Mouse (Mus musculus) midbrain, embryonic 12.5 days (tissue): ENCODE measurements around the gene Wdr5. TPM values are rescaled to one million over a fixed set of nuclear protein-coding genes. Genes with fewer than 3 reads are reported as not detected.

Experiments used
- ATAC-seq: fragments of 200-750 bp; cut with Nextera tagmentation; 2 replicates; pipeline ENCODE4 v1.8.0; 2017; ENCODE audit warnings: low read depth, moderate TSS enrichment, moderate library complexity; ENCODE audit not compliant: low FRiP score
- H3K27ac ChIP-seq: fragments of 300-500 bp; sonication (generic); replicated peaks from 2 replicates; pipeline ENCODE4 v1.5.1; 2016; ENCODE audit warnings: mild to moderate bottlenecking
- H3K27me3 ChIP-seq: fragments of 300-500 bp; sonication (generic); 2 replicates; pipeline ENCODE4 v1.6.1; 2016; ENCODE audit warnings: mild to moderate bottlenecking
- H3K36me3 ChIP-seq: fragments of 300-500 bp; sonication (generic); 2 replicates; pipeline ENCODE4 v1.6.1; 2016
- H3K4me1 ChIP-seq: fragments of 300-500 bp; sonication (generic); 2 replicates; pipeline ENCODE4 v1.6.1; 2016
- H3K4me2 ChIP-seq: fragments of 300-500 bp; sonication (generic); replicated peaks from 2 replicates; pipeline ENCODE4 v1.6.1; 2016; ENCODE audit warnings: mild to moderate bottlenecking, moderate library complexity
- H3K4me3 ChIP-seq: fragments of 300-500 bp; sonication (generic); 2 replicates; pipeline ENCODE4 v1.5.1; 2016; ENCODE audit warnings: mild to moderate bottlenecking
- H3K9ac ChIP-seq: fragments of 300-500 bp; sonication (generic); replicated peaks from 2 replicates; pipeline ENCODE4 v1.6.1; 2016; ENCODE audit warnings: mild to moderate bottlenecking, moderate library complexity
- H3K9me3 ChIP-seq: fragments of 300-500 bp; sonication (generic); 2 replicates; pipeline ENCODE4 v1.6.1; 2016; ENCODE audit warnings: mild to moderate bottlenecking
- WGBS: fragments of 180-500 bp; shearing (Covaris S2); methylation state at CpG from one replicate; pipeline ENCODE4 v1.1.7; 2016; 5-methylcytosine and 5-hydroxymethylcytosine counted together
- polyA plus RNA-seq: library from polyadenylated mRNA; unstranded; fragments of >200 nt; fragmentation: Nextera tagmentation; extraction: Ambion mirVana; gene quantifications from 2 replicates; pipeline ENCODE4 v1.2.1, GENCODE M21; 2016

Gene Wdr5
- 61.5 and 62.3 TPM in 2 replicates for polyA plus RNA-seq

- H3K4me1 ChIP-seq: peaks cover 26% of the 10 kb centered on the region
- H3K4me3 ChIP-seq: peak within 1 kb of the TSS; percentile 92
- H3K27ac ChIP-seq: peak within 1 kb of the TSS; percentile 83
- H3K36me3 ChIP-seq: peaks cover 14% of the 10 kb centered on the region
- no peaks in the 10 kb centered on the region for H3K27me3 ChIP-seq
- H3K4me2 ChIP-seq: peak within 1 kb of the TSS; percentile 98
- WGBS: under 1% methylated on average over 57 of the region's 57 CpGs
- H3K9ac ChIP-seq: peak within 1 kb of the TSS; percentile 94
- ATAC-seq: peak; percentile 92
- peaks cover 5% of the 10 kb centered on the region; the same call in 1 of the 2 replicates for H3K9me3 ChIP-seq
Observed at GRCm38 (mm10) chr2:27514639-27515328, at the start of gene Wdr5. Wdr5 (plus strand) TSS chr2:27515157.

GRCm38 (mm10) chr2:27469292-27469990 lies 45.5 kb upstream of the Wdr5 start:
- Histone ChIP-seq H3K36me3 (peaks cover 43% of the 10 kb centered on the region), H3K4me1 (peaks cover 56% of the 10 kb centered on the region), H3K9me3 (no peaks in the 10 kb centered on the region), H3K4me3 (no peak overlapping the region), H3K27me3 (no peaks in the 10 kb centered on the region), H3K4me2 (no peak overlapping the region), H3K27ac (no peak overlapping the region), H3K9ac (no peak overlapping the region)
- 88% methylated on average over 4 of the region's 4 CpGs for WGBS
- no peak for ATAC-seq

DNA sequence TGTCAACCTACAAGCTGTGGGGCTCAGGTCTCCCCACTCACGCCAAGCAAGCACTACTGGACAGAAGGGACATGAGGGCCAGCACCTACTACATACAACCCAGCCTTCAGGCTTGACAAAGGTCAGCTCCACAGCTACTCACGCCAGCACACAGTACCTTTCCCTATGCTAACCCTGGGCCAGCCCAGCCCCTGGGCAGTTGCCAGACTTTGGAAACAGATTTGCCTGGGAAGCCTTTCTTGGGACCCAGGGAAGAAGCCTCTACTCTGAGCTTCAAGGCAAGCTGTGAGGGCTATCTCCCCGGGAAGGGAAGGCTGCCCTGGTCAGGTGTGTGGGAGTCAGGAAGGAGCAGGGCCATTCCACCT lies 45.0 kb upstream of the Wdr5 start:
- 80% methylated on average over 3 of the region's 3 CpGs for WGBS
- Histone ChIP-seq H3K9ac (no peak overlapping the region), H3K4me2 (no peak overlapping the region), H3K36me3 (peaks cover 40% of the 10 kb centered on the region), H3K4me1 (peaks cover 57% of the 10 kb centered on the region), H3K4me3 (no peak overlapping the region), H3K27me3 (no peaks in the 10 kb centered on the region), H3K9me3 (no peaks in the 10 kb centered on the region), H3K27ac (no peak overlapping the region)
- no peak for ATAC-seq

GRCm38 (mm10) chr2:27470535-27470934 lies 44.4 kb upstream of the Wdr5 start:
- H3K27ac ChIP-seq: no peak overlapping the region
- WGBS: 92% methylated on average over 2 of the region's 2 CpGs
- no peak overlapping the region for H3K4me2 ChIP-seq
- H3K9ac ChIP-seq: no peak overlapping the region
- H3K36me3 ChIP-seq: peaks cover 38% of the 10 kb centered on the region
- H3K4me3 ChIP-seq: no peak overlapping the region
- no peak for ATAC-seq
- H3K9me3 ChIP-seq: no peaks in the 10 kb centered on the region
- H3K27me3 ChIP-seq: no peaks in the 10 kb centered on the region
- H3K4me1 ChIP-seq: peaks cover 57% of the 10 kb centered on the region

DNA sequence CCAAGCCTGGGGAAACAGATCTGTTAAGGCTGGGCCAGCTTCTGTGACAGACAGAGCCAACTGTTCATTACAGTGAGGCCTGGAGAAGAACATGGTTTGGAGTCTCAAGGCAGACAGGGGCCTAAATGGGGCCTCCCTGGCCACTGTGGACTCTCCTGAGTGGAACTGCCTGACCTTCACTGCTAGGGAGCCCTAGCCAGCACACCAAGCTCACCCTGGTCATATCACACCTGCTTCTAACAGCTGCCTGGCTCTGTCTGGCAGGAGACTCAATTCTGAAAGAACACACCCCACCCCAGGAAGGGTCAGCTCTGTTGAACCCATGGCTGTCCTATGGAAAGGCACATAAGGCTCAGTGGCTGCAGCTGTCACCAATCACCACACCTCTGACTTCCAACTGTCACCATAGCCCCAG lies 43.8 kb upstream of the Wdr5 start:
- Histone ChIP-seq H3K27me3 (no peaks in the 10 kb centered on the region), H3K4me2 (no peak overlapping the region), H3K4me1 (peaks cover 57% of the 10 kb centered on the region), H3K4me3 (no peak overlapping the region), H3K27ac (no peak overlapping the region), H3K9ac (no peak overlapping the region), H3K36me3 (peaks cover 31% of the 10 kb centered on the region), H3K9me3 (no peaks in the 10 kb centered on the region)
- no peak for ATAC-seq

DNA sequence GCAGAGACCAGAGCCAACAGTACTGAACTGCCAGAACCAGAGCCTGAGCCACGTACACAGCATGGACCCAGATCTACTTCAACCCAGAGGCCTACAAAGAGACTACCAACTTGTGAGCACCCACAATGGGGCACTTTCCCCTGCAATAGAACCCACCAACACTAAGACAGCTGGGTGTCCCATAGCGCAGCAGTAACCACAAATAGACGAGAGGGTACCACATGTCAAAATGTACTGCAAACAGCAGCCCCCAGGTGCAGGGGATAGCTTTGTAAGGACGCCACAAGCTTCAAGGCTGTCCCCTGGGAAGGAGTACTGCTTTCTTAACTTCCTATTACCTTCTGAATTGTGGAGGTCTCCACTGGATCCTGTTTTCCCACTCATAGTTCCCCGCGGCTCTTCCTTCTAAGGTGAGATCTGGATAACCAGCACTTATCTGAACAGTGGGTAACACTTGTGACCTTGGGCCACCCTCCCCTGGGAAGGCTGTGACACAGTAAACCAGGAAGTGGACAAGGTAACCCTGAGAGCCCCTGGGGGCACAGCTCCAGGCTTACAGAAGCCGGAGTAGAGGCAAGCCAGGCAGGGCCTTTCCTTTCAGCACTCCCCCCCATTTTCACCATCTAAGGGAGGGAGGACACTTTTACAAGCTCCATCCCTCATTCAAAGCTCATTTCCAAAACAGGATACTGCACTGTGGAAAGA lies 41.7 kb upstream of the Wdr5 start:
- WGBS: 76% methylated on average over 7 of the region's 7 CpGs
- Histone ChIP-seq H3K9me3 (no peaks in the 10 kb centered on the region), H3K4me2 (peak overlapping the region; percentile 97), H3K36me3 (peaks cover 19% of the 10 kb centered on the region), H3K9ac (peak overlapping the region; percentile 99), H3K27ac (no peak overlapping the region), H3K27me3 (no peaks in the 10 kb centered on the region), H3K4me3 (peak overlapping the region; percentile 97), H3K4me1 (peaks cover 66% of the 10 kb centered on the region)
- ATAC-seq: no peak

- 38% methylated on average over 4 of the region's 4 CpGs for WGBS
- Histone ChIP-seq H3K27me3 (no peaks in the 10 kb centered on the region), H3K9me3 (no peaks in the 10 kb centered on the region), H3K4me3 (peak overlapping the region; percentile 97), H3K36me3 (peaks cover 19% of the 10 kb centered on the region), H3K4me1 (peaks cover 66% of the 10 kb centered on the region), H3K4me2 (peak overlapping the region; percentile 97), H3K9ac (peak overlapping the region; percentile 99), H3K27ac (no peak overlapping the region)
- ATAC-seq: no peak
Observed at GRCm38 (mm10) chr2:27473911-27474310, 41.0 kb upstream of the Wdr5 start.

- Histone ChIP-seq H3K4me2 (peak overlapping the region; percentile 97), H3K4me1 (peaks cover 56% of the 10 kb centered on the region), H3K4me3 (peak overlapping the region; percentile 97), H3K36me3 (peaks cover 14% of the 10 kb centered on the region), H3K27ac (peak overlapping the region; percentile 98), H3K9ac (peak overlapping the region; percentile 99), H3K9me3 (no peaks in the 10 kb centered on the region), H3K27me3 (no peaks in the 10 kb centered on the region)
- ATAC-seq: peak; percentile 44
- WGBS: under 1% methylated on average over 81 of the region's 84 CpGs
Observed at GRCm38 (mm10) chr2:27474621-27475484, 40.1 kb upstream of the Wdr5 start.

DNA sequence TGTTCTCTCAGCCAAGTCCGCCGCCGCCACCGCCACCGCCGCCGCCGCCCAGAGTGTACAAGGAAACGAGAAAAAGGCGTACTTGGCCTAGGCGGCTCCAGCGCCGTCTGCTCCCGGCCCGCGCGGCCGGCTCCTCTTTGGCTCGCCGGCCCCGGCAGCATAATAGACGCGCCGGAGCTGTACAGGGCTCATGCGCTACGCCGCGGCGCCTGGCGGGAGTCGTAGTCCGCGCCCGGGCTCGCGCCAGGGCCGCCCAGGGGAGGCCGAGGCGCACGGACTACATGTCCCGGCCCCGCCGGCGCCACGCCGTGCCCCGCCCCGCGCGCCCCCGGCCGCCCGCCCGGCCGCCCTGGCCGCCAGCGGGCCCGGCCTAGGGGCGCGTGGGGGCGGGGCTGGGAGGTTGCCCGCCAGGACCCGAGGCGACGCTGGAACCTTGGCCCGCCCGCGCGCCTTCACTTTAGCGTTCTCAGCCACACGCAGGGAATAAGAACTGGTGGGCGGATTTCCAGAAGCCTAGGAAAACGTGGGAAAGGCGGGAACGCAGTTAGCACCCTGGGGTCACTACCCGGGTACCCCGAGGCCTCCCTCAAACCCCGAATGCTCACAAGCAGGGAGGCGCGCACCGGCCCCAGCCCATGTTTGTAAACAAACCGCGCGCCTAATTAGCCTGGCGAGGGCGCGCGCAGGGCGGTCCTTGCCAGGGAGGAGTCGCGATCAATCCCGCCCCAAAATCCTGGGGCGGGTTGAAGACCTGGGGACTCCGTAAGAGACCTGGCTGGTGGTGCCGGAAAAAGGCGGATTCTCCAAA lies 39.3 kb upstream of the Wdr5 start:
- under 1% methylated on average over 70 of the region's 96 CpGs for WGBS

GRCm38 (mm10) chr2:27476303-27477192 lies 38.4 kb upstream of the Wdr5 start:
- Histone ChIP-seq H3K9me3 (no peaks in the 10 kb centered on the region), H3K4me3 (peak overlapping the region; percentile 97), H3K36me3 (peaks cover 8% of the 10 kb centered on the region; the same call in 1 of the 2 replicates), H3K27ac (peak overlapping the region; percentile 88), H3K4me1 (peaks cover 39% of the 10 kb centered on the region), H3K9ac (peak overlapping the region; percentile 67), H3K4me2 (peak overlapping the region; percentile 77), H3K27me3 (no peaks in the 10 kb centered on the region)
- 35% methylated on average over 11 of the region's 11 CpGs for WGBS
- no peak for ATAC-seq

More for the DNA sequence above, 39.3 kb upstream of the Wdr5 start:
- ATAC-seq: peak; percentile 100
- Histone ChIP-seq H3K9ac (peak overlapping the region; percentile 99), H3K27ac (peak overlapping the region; percentile 98), H3K9me3 (no peaks in the 10 kb centered on the region), H3K4me3 (peak overlapping the region; percentile 97), H3K36me3 (peaks cover 14% of the 10 kb centered on the region), H3K4me1 (peaks cover 48% of the 10 kb centered on the region), H3K27me3 (no peaks in the 10 kb centered on the region), H3K4me2 (peak overlapping the region; percentile 97)
